Comparison of ENCODE assay signal across 25 mouse cellular contexts in the genomic region with DNA sequence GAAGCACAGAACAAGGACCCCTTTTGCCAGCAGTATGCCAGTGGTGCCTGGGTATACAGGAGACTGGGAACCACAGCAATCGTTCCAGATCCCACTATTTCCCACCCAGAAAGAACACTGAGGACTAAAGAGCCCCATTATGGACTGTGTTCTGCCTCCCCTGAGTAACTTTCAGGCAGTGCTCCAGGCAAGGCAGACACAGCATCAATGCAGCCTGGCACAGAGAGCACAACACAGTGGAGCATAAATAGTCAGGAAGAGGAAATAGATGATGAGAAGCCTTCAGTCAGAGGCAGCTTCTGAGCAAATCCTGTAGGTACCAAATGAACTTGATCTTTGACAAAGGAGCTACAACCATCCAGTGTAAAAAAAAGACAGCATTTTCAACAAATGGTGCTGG.
DNase-seq lines count a peak whose midpoint lies in the region; ATAC-seq and TF ChIP-seq lines count a peak whose summit lies in the region.
"Had no signal": no experiment of that assay in that cellular context is flagged by ENCODE, and none has a peak within 500 bp of the region (broad histone marks: within the 10 kb centered on the region; RNA-seq: fewer than 3 reads in every experiment).

No protein-coding gene starts in this region.

- no peaks in the 10 kb centered on the region for H3K4me1 ChIP-seq in hindbrain, embryonic 10.5 days (replicated peaks)
- H3K4me1 ChIP-seq: embryonic facial prominence, embryonic 10.5 days; embryonic facial prominence, embryonic 13.5 days; forebrain, embryonic 12.5 days; forebrain, embryonic 15.5 days; hindbrain, embryonic 13.5 days; intestine, embryonic 15.5 days had no signal

- H3K27me3 ChIP-seq in hindbrain, embryonic 10.5 days (ENCODE audit: insufficient read depth, poor library complexity, severe bottlenecking): no peaks in the 10 kb centered on the region
- H3K27me3 ChIP-seq: embryonic facial prominence, embryonic 13.5 days; forebrain, embryonic 12.5 days; forebrain, embryonic 15.5 days; hindbrain, embryonic 13.5 days; intestine, embryonic 15.5 days; Patski had no signal

- H3K36me3 ChIP-seq in hindbrain, embryonic 10.5 days: no peaks in the 10 kb centered on the region
- H3K36me3 ChIP-seq: embryonic facial prominence, embryonic 10.5 days; embryonic facial prominence, embryonic 13.5 days; forebrain, embryonic 12.5 days; forebrain, embryonic 15.5 days; G1E; hindbrain, embryonic 13.5 days; intestine, embryonic 15.5 days had no signal

- H3K27ac ChIP-seq in layer of hippocampus, adult 2 months: peak overlapping the region; percentile 18; the same call in 1 of the 2 replicates
- no peak overlapping the region for H3K27ac ChIP-seq in hindbrain, embryonic 10.5 days
- H3K27ac ChIP-seq: embryonic facial prominence, embryonic 10.5 days; embryonic facial prominence, embryonic 13.5 days; forebrain, embryonic 12.5 days; forebrain, embryonic 15.5 days; gastrocnemius, adult 2 months; hindbrain, embryonic 13.5 days; intestine, embryonic 15.5 days had no signal

- WGBS in hindbrain, embryonic 10.5 days: 84% methylated on average over 1 of the region's 1 CpGs

- no peak for ATAC-seq in cerebellum, adult (ENCODE audit: insufficient number of reproducible peaks, low FRiP score, low TSS enrichment)
- ATAC-seq: forebrain, embryonic 15.5 days; hindbrain, embryonic 16.5 days; Patski had no signal

- DNase-seq in cerebellum, adult 9-10 months: peak; percentile 54
- no peak for DNase-seq in cerebellum, postnatal 4 days (ENCODE audit: low spot score in 2 of 2)
- DNase-seq in cerebellum, postnatal 25 days: peak; percentile 52 to 61
- DNase-seq in layer of hippocampus, adult 2 months (ENCODE audit: low spot score in 2 of 2): no peak
- DNase-seq in layer of hippocampus, adult 9-10 months (ENCODE audit: low spot score): no peak
- DNase-seq in hindbrain, embryonic 10.5 days (ENCODE audit: low spot score): no peak
- DNase-seq: adrenal gland, postnatal 10 days; adrenal gland, postnatal 36 days; B cell, adult 2 months; embryo, embryonic 11 days; gastrocnemius, adult 2 months; gastrocnemius, postnatal 14 days; heart, adult 11 months; kidney, adult 11 months had no signal

- no peak overlapping the region for H3K4me3 ChIP-seq in layer of hippocampus, adult 2 months
- no peak overlapping the region for H3K4me3 ChIP-seq in hindbrain, embryonic 10.5 days
- H3K4me3 ChIP-seq: embryonic facial prominence, embryonic 10.5 days; embryonic facial prominence, embryonic 13.5 days; erythroblast, embryonic 14.5 days; forebrain, embryonic 12.5 days; forebrain, embryonic 15.5 days; gastrocnemius, adult 2 months; hindbrain, embryonic 13.5 days; intestine, embryonic 15.5 days had no signal

- TF ChIP-seq CTCF in layer of hippocampus, adult 2 months (conservative IDR thresholded peaks at IDR 0.05): no peak

- no peaks in the 10 kb centered on the region for H3K9me3 ChIP-seq in hindbrain, embryonic 10.5 days
- H3K9me3 ChIP-seq: embryonic facial prominence, embryonic 10.5 days; embryonic facial prominence, embryonic 13.5 days; forebrain, embryonic 12.5 days; forebrain, embryonic 15.5 days; hindbrain, embryonic 13.5 days; intestine, embryonic 15.5 days had no signal

Comparison
In these comparisons a context has a peak if more than half of its experiments do, and no peak if none do; other contexts are left out.
1. DNase-seq: peak in cerebellum, adult 9-10 months (single experiment) and cerebellum, postnatal 25 days (2 of 2); none in cerebellum, postnatal 4 days (0 of 2), layer of hippocampus, adult 2 months (0 of 2), layer of hippocampus, adult 9-10 months (single experiment) and hindbrain, embryonic 10.5 days (single experiment).